Mouse (Mus musculus) frontal cortex, adult (tissue): Measurements from ENCODE around the gene Pdlim4.

ENCODE experiments used
- ATAC-seq: cut with Nextera tagmentation; 2 replicates; pipeline ENCODE4 v1.9.2; 2017; ENCODE audit warnings: mild to moderate bottlenecking, moderate library complexity, mixed read lengths; ENCODE audit not compliant: low TSS enrichment

The Pdlim4 gene

DNA sequence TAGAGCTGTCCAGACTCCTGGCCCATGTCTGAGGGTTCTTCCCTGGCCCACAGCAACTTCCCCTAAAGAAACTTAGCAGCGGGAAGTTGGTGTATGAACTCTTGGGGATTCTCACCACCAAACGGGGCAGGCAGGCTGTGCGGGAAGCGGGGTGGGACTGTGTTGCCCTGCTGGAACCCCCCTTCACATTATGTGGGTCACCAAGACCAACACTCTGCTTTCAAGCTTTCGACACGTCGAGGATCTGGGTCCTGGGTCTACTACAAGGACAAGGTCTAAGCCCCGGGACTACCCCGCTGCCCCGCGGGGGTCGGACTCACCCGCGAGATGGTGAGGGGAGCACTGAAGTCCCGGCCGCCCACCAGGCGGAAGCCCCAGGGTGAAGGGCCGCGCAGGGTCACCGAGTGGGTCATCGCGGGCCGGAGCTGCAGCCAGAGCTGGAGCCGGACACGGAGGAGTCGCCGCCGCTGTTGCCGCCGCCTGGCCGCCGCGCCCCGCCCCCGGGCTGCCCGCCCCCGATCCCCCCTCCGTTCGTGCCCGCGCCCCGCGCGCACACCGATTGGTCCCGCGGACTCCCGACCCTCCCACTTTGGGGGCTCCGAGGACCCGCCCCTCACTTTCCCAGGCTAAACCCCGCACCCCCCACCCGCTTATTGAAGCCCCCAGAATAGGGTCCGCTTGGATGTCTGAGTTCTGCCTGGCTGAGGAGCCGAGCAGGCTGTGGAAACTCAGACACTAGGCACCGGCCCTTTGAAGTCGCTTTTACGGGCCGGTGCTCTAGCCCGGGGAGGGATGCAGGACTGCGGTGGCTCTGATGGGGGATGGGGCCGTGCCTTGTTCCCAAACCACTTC, at the start of gene Pdlim4:
Pdlim4 (minus strand) TSS at position 495 of the 852 bp plus-strand sequence.
- ATAC-seq: no peak

DNA sequence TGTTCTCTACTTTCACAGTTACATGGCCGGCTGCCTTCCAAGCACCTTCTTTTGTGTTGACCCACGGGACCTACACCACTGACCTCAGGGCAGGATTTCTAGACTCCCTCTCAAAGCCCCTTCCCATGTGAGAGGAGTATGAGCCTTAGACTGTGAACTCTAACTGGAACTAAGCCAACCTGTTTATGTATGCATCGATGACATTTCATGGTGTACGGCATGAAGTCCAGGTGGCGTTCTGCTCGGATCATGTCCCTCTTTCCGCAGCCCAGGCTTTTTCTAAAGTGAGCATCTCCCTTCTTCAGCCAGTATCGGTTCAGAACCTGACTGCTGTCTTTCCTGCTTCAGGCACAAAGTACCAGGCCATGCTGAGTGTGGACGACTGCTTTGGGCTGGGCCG, 48.3 kb upstream of the Pdlim4 start:
- ATAC-seq: no peak

GRCm38 (mm10) chr11:54116406-54116805, 47.6 kb upstream of the Pdlim4 start:
- no peak for ATAC-seq

DNA sequence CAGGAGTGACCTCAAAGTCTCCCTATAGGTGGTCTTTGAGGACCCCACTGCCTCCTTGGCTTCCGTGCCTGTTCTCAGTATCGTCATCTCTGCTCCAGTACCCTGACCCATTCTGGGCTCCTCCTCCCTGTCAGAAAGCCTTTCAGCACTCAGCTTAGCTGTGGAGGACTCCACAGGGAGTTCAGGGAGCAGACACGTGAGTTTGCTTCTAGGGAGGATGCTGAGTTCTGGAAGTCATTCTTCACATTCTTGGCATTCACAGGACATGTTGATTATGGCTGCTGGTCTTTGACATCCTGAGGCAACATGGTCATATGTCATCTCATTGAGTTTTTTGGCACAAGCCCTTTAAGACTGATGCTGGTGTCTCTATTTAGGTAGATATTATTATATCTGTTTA, 47.1 kb upstream of the Pdlim4 start:
- no peak for ATAC-seq

GRCm38 (mm10) chr11:54115301-54115700, 46.5 kb upstream of the Pdlim4 start:
- no peak for ATAC-seq

DNA sequence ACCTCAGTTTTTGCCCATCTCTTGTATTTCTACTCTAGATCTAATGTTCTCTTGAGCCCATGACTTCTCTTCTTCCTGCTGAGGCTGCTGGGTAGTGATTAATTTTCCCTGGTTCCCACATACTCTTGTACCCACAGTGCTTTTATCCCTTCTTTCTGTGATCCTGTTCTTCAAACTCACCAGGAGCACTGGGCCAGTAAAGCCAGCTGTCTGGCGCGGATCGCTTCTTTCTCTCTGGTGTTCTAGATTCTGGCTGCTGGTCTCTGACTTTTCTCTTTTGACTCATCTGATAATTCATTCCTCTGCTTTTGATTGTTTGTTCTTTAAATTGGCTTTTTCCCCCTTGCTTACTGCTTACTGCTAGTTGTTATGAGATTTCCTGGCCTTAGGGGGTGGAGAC, 45.9 kb upstream of the Pdlim4 start:
- no peak for ATAC-seq

DNA sequence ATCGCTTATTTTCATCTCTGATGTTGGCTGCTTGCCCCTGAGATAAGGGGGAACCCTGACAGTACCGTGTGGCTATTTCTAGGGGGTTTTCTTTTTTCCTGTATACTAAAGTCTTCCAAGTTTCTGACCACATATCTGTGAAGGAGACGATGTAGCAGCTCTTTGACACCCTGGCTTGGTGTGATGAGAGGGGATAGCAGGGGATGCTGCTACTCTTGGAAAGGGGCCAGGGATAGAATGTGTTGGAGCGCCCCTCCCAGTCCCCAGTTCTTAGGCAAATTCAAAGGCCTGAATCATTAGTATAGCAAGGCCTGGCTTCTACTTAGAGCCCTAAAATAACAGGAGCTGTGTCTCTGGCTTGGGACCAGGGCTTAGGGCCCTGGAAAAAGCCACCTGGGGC, 44.5 kb upstream of the Pdlim4 start:
- ATAC-seq: peak; percentile 8; the same call in 1 of the 2 replicates

DNA sequence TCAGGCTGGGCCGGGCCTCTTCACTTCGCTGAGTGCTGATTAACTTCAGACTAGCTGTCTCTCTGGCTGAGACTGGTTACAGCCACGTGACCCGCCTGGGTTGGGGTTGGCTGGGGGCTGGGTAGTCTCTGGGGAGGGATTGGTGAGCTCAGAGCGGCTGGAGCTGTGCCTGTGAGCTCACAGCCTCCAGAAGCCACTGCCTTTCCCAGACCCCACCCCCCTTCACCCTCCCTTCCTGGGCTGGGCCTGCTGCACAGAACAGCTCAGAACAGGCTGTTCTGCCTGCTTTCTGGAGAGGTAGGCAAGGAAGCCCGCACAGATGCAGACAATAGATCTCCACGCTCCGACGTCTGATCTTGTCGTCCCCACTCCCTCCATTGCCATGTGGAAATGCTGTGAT, 44.1 kb upstream of the Pdlim4 start:
- ATAC-seq: peak; percentile 95

- peak; percentile 43; the same call in 1 of the 2 replicates for ATAC-seq
These were observed 43.3 kb upstream of the Pdlim4 start for GRCm38 (mm10) chr11:54111976-54112741.

GRCm38 (mm10) chr11:54111291-54111690, 42.5 kb upstream of the Pdlim4 start:
- ATAC-seq: no peak

- ATAC-seq: no peak
These were observed 40.1 kb upstream of the Pdlim4 start for GRCm38 (mm10) chr11:54108894-54109293.

- no peak for ATAC-seq
These were observed 39.3 kb upstream of the Pdlim4 start for GRCm38 (mm10) chr11:54108131-54108530.

- ATAC-seq: no peak
These were observed 38.4 kb upstream of the Pdlim4 start for GRCm38 (mm10) chr11:54107239-54107638.

- no peak for ATAC-seq
These were observed 37.9 kb upstream of the Pdlim4 start for GRCm38 (mm10) chr11:54106676-54107075.

- ATAC-seq: no peak
These were observed 36.2 kb upstream of the Pdlim4 start for GRCm38 (mm10) chr11:54105011-54105410.

- no peak for ATAC-seq
These were observed 34.1 kb upstream of the Pdlim4 start for GRCm38 (mm10) chr11:54102706-54103449.

DNA sequence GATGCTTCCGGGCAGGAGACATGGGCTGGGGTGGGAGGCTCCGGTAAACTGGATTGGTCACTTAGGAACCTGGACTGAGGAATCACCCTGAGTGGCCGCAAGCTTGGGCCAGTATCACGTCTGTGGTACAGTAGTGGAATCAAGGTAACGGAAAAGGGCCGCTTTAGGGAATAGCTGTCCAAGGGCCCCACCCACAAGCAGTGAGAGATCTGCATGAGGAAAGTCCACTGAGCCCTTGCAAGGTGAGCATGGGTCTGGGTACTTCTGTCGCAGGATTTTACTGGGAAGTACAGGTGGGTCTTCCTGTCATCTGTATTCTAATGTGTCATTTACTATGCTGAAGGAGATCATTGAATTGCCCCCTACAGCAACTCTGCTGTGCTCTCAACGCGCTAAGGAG, 32.9 kb upstream of the Pdlim4 start:
- 0 out of 2 replicates have a peak, but pooled peaks have one; percentile 8 for ATAC-seq

GRCm38 (mm10) chr11:54100692-54101591, 32.1 kb upstream of the Pdlim4 start:
- peak; percentile 87 for ATAC-seq

DNA sequence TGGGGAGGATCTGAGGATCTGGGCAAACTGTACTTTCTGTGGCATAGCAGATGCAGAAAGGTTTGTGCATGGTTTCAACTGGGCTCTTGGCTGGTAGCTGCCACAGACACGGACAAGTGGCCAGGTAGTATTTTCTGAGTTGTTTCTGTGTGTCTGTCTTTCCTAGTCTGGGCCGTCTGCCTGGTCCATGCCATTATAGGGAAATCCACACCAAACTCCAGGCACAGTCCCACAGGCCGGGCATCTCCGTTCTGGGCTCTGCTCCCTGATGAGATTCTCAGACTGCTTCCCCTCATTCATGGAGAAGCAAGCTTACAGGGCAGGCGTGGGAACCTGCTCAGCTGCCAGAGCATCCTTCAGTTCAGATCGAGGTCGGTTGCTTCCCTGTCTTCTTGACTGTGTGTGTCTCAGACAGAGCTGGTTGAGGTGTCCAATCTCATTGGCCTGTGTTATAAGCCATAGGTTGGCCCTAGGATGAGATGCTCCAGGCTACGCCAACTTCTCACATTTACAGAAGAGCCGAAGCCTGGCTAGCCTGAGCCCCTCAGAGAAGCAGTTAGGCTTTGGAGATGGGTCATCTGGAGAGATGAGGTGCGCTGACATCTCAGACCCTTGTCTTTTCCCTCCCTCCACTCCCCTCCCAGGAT, 31.4 kb upstream of the Pdlim4 start, which contains the start of gene P4ha2:
P4ha2 (plus strand) TSS at position 51 of the 647 bp plus-strand sequence.
- ATAC-seq: peak; percentile 36

DNA sequence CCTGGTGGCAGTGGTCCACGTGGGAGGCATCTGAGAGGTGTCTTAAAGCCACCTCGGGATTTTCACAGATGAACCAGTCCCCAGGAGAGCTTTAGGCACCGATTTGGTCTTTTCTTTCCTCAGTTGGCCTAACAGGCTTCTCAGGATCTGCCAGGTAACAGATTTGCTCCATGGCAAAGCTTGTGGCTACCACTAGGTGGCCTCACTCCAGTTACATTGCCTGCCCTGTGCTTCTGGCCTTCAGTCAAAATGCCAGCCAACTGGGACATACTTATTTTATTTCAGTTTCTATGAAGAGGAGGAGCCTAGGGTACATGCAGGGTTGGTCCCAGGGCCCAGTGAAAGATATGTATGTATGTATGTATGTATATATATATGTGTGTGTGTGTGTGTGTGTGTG, 24.2 kb upstream of the Pdlim4 start:
- ATAC-seq: peak; percentile 60; the same call in 1 of the 2 replicates
